Mouse (Mus musculus): ENCODE data around the gene Tbc1d16. TPM values are rescaled to one million over a fixed set of nuclear protein-coding genes. Genes with fewer than 3 reads are reported as not detected.

Tbc1d16 gene
- polyA plus RNA-seq, 1 experiment from 2014 or later: 11.7 TPM

DNA sequence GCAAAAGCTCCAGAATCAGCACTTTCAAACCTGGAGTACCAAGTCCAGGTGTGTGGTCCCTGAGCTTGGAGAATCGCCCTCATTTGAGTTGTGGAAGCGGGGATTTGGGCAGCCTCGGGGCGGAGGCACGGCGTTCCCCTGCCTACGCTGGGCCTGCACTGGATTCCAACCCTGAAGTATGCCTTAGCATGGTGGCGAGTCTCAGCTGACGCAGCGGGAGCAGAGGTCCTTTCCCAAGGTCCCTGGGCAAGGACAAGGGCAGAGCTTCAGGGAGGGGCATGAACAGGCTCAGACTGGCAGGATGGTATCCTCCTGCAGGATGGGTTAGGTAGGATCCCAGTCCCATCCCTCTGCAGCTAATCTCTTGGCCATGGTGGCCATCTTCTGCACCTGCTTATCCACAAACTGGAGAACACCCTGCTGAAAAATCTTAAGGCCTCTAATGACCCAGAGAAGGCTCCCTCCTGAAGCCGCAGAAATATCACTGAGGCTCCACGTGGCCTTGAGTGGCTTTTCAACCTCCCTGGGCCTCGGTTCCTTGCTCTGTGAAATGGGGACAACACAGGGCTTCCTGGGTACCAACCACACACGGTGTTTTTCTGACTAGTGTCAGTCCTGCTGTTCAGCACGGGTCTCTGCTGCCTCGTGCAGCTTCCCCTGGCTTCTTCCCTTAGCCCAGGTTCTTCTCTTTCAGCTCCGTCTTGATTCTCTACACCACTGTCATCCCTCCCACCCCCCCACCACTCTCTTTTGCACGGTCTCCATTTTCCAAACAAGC is 98.8 kb downstream of the Tbc1d16 start:
- H3K27ac ChIP-seq (replicated peaks; ENCODE audit: low read depth, low read length): no peak overlapping the region
- no peak overlapping the region for H3K9ac ChIP-seq (ENCODE audit: low read depth, low read length)
- H3K9me3 ChIP-seq (ENCODE audit: control insufficient read depth, low read length): no peaks in the 10 kb centered on the region
- 36% methylated on average over 18 of the region's 18 CpGs for WGBS
- ATAC-seq (ENCODE audit: low read depth) (no peak), DNase-seq (ENCODE audit: low spot score) (no peak)
- no peaks in the 10 kb centered on the region for H3K36me3 ChIP-seq (ENCODE audit: control insufficient read depth, insufficient read depth, low read length)
- H3K4me3 ChIP-seq (ENCODE audit: low read depth, low read length): no peak overlapping the region
- peaks cover 29% of the 10 kb centered on the region for H3K4me1 ChIP-seq (ENCODE audit: control insufficient read depth, insufficient read depth, low read length)
- H3K27me3 ChIP-seq (replicated peaks; ENCODE audit: control insufficient read depth, insufficient read depth, low read length): peaks cover 14% of the 10 kb centered on the region
- H3K4me2 ChIP-seq (ENCODE audit: low read depth, low read length): peak overlapping the region; percentile 44

DNA sequence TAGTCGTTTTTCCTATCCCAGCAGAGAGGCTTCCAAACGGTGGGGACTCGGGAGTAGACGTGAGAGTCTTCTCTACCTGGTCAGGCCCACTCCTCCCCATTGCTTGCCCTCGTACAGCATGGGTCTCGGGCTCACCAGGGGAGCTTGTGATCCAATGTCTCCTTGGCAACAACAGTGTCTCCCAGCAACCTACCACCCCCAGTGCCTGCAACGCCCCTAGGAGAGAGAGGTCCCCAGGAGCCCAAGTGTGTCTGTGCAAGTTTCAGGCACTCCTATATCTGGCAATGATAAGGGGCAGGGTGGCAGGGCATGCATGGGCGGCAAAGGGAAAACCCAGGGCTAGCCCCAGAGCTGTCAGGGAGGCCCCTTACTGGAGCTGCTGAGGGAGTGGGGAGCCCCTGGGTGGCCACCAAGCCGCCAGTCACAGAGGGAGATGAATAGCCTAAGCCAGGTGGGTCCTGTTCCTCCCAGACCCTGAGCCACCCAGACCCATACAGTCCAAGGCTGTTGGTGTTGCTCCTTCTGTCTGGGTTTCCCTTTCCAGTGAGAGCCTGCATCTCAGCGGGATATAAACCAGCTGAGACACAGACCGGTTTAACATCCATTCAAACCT is 99.5 kb downstream of the Tbc1d16 start:
- Histone ChIP-seq H3K27me3 (replicated peaks; ENCODE audit: control insufficient read depth, insufficient read depth, low read length) (peaks cover 14% of the 10 kb centered on the region), H3K27ac (replicated peaks; ENCODE audit: low read depth, low read length) (no peak overlapping the region), H3K4me1 (ENCODE audit: control insufficient read depth, insufficient read depth, low read length) (peaks cover 25% of the 10 kb centered on the region), H3K9ac (ENCODE audit: low read depth, low read length) (no peak overlapping the region), H3K36me3 (ENCODE audit: control insufficient read depth, insufficient read depth, low read length) (no peaks in the 10 kb centered on the region), H3K9me3 (ENCODE audit: control insufficient read depth, low read length) (no peaks in the 10 kb centered on the region), H3K4me3 (ENCODE audit: low read depth, low read length) (no peak overlapping the region), H3K4me2 (ENCODE audit: low read depth, low read length) (no peak overlapping the region)
- ATAC-seq (ENCODE audit: low read depth) (no peak), DNase-seq (ENCODE audit: low spot score) (no peak)
- WGBS: 50% methylated on average over 11 of the region's 11 CpGs

DNA sequence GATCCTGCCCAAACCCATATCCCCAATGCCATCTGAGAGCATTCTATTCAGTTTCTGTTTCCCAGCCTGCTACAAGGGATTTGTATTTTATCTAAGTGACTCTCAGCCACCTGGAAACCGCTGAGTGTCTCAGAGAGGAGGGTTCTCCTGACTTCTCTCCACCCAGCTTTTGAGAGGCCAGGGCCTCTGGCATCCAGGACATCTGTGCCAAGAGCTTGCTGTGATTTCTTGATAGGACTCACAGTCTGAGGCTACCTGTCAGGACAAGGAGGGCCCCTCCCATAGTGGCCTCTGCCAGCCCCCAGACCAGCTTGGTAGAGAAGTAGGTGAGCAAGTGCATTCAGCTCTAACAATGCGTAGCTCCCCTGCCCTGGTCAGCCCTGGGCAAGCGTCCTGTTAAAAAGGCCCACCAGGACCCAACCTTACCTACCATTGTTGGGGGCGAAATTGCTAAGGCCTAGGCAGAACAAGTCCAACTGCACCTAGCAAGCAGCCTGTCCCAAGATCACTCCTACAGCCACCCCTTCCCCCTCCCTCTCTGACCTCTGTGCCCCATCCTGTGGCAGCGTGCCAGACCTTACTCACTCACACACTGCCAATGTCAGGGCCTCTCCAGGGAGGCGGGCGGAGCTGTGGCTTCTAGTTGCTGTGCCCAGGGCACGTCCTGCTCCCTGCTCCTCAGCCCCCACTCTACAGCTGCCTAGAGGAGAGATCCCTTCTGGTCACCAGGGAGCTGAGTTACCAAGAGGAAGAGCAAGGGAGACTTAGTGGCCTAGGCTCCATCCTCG is 100.4 kb downstream of the Tbc1d16 start:
- Histone ChIP-seq H3K4me2 (ENCODE audit: low read depth, low read length) (no peak overlapping the region), H3K9me3 (ENCODE audit: control insufficient read depth, low read length) (no peaks in the 10 kb centered on the region), H3K27ac (replicated peaks; ENCODE audit: low read depth, low read length) (no peak overlapping the region), H3K4me3 (ENCODE audit: low read depth, low read length) (no peak overlapping the region), H3K4me1 (ENCODE audit: control insufficient read depth, insufficient read depth, low read length) (peaks cover 25% of the 10 kb centered on the region), H3K36me3 (ENCODE audit: control insufficient read depth, insufficient read depth, low read length) (no peaks in the 10 kb centered on the region), H3K9ac (ENCODE audit: low read depth, low read length) (no peak overlapping the region), H3K27me3 (replicated peaks; ENCODE audit: control insufficient read depth, insufficient read depth, low read length) (peaks cover 10% of the 10 kb centered on the region)
- ATAC-seq (ENCODE audit: low read depth): no peak
- DNase-seq (ENCODE audit: low spot score): peak; percentile 74
- WGBS: 62% methylated on average over 9 of the region's 9 CpGs

- H3K36me3 ChIP-seq (ENCODE audit: control insufficient read depth, insufficient read depth, low read length): no peaks in the 10 kb centered on the region
- no peaks in the 10 kb centered on the region for H3K9me3 ChIP-seq (ENCODE audit: control insufficient read depth, low read length)
- no peak overlapping the region for H3K27ac ChIP-seq (replicated peaks; ENCODE audit: low read depth, low read length)
- peaks cover 10% of the 10 kb centered on the region for H3K27me3 ChIP-seq (replicated peaks; ENCODE audit: control insufficient read depth, insufficient read depth, low read length)
- peaks cover 25% of the 10 kb centered on the region for H3K4me1 ChIP-seq (ENCODE audit: control insufficient read depth, insufficient read depth, low read length)
- WGBS: 42% methylated on average over 12 of the region's 12 CpGs
- H3K4me2 ChIP-seq (ENCODE audit: low read depth, low read length): no peak overlapping the region; the same call in 1 of the 2 replicates
- ATAC-seq (ENCODE audit: low read depth) (no peak), DNase-seq (ENCODE audit: low spot score) (no peak)
- H3K9ac ChIP-seq (ENCODE audit: low read depth, low read length): no peak overlapping the region; the same call in 1 of the 2 replicates
- H3K4me3 ChIP-seq (ENCODE audit: low read depth, low read length): no peak overlapping the region
Measured at GRCm38 (mm10) chr11:119127147-119127546, 101.2 kb downstream of the Tbc1d16 start.

DNA sequence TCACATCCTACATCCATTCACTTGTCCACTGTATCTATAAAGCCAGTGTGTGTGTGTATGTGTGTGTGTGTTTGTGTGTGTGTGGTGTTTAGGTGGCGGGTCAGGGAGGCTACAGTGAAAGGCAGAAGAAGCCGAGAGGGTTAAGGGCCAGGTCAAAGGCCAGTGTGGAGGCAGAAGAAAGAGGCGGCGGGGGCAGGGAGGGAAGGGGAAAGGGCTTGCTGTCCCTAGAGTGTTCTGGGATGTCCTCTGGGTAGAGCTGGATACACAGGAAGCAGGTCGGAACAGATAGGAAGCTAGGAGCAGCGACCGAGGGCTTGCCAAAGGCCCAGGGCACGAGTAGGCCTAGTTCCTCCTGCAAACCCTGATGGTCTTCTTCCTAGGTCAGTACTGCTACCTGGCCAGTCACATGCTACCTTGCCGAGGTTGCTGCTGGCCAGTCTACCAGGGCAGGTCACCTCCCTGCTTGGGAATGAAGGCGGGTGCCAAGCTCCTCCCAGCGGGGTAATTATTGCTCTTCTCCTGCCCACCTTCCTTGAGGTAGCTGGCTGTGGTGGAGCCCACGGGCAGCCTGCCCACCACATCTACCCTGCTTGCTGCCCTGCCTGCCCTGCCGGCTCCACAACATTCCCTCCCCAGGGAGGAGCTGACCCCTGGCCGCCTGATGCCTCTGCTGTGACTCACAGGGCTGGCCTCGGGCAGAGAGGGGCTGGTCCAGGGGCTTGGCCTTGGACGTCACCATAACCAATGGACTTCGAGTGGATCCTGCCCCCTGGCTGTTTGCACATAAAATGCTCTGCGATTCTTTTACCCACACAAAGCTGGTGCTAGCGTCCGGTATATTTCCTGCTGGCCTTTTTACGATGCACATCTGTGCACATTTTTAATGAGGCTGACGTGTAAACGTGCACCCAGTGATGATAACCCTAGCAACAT is 102.1 kb downstream of the Tbc1d16 start:
- WGBS: 23% methylated on average over 23 of the region's 23 CpGs
- Histone ChIP-seq H3K27me3 (replicated peaks; ENCODE audit: control insufficient read depth, insufficient read depth, low read length) (peaks cover 10% of the 10 kb centered on the region), H3K36me3 (ENCODE audit: control insufficient read depth, insufficient read depth, low read length) (no peaks in the 10 kb centered on the region), H3K27ac (replicated peaks; ENCODE audit: low read depth, low read length) (0 out of 2 replicates have a peak overlapping the region, but pooled peaks have one; percentile 15), H3K4me2 (ENCODE audit: low read depth, low read length) (peak overlapping the region; percentile 8; the same call in 1 of the 2 replicates), H3K4me3 (ENCODE audit: low read depth, low read length) (no peak overlapping the region), H3K4me1 (ENCODE audit: control insufficient read depth, insufficient read depth, low read length) (peaks cover 25% of the 10 kb centered on the region), H3K9ac (ENCODE audit: low read depth, low read length) (peak overlapping the region; percentile 19; the same call in 1 of the 2 replicates), H3K9me3 (ENCODE audit: control insufficient read depth, low read length) (no peaks in the 10 kb centered on the region)
- ATAC-seq (ENCODE audit: low read depth) (peak; percentile 58), DNase-seq (ENCODE audit: low spot score) (peak; percentile 86)

DNA sequence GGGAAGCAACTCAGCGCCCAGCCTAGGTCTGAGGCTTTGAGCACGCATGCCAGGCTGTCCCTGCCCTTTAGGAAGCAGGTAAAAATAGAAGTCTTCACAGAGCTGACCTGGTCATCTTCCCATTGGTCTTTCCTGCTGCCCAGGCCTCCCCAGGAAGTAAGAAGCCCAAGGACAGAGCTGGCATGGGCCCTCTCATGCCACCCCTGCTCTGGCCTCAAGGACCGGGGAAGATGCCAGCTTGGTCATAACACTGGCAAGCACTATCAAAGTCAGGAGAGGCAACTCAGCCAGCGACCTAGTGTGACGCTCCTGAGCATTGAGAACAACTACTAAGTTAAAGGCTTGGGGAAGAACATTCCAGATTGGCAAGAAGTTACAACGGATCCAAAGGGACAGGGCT is 103.8 kb downstream of the Tbc1d16 start:
- DNase-seq (ENCODE audit: low spot score): no peak
- H3K9me3 ChIP-seq (ENCODE audit: control insufficient read depth, low read length): no peaks in the 10 kb centered on the region
- H3K27me3 ChIP-seq (replicated peaks; ENCODE audit: control insufficient read depth, insufficient read depth, low read length): peaks cover under 1% of the 10 kb centered on the region; the same call in 1 of the 2 replicates
- ATAC-seq (ENCODE audit: low read depth): no peak
- no peaks in the 10 kb centered on the region for H3K36me3 ChIP-seq (ENCODE audit: control insufficient read depth, insufficient read depth, low read length)
- H3K4me1 ChIP-seq (ENCODE audit: control insufficient read depth, insufficient read depth, low read length): peaks cover 25% of the 10 kb centered on the region
- no peak overlapping the region for H3K9ac ChIP-seq (ENCODE audit: low read depth, low read length)
- no peak overlapping the region for H3K4me3 ChIP-seq (ENCODE audit: low read depth, low read length)
- WGBS: 91% methylated on average over 6 of the region's 6 CpGs
- H3K4me2 ChIP-seq (ENCODE audit: low read depth, low read length): no peak overlapping the region
- H3K27ac ChIP-seq (replicated peaks; ENCODE audit: low read depth, low read length): no peak overlapping the region

GRCm38 (mm10) chr11:119123522-119124319 is 104.6 kb downstream of the Tbc1d16 start:
- ATAC-seq (ENCODE audit: low read depth) (no peak), DNase-seq (ENCODE audit: low spot score) (no peak)
- H3K4me2 ChIP-seq (ENCODE audit: low read depth, low read length): no peak overlapping the region
- H3K9ac ChIP-seq (ENCODE audit: low read depth, low read length): no peak overlapping the region
- H3K27me3 ChIP-seq (replicated peaks; ENCODE audit: control insufficient read depth, insufficient read depth, low read length): no peaks in the 10 kb centered on the region; the same call in 1 of the 2 replicates
- H3K4me1 ChIP-seq (ENCODE audit: control insufficient read depth, insufficient read depth, low read length): peaks cover 25% of the 10 kb centered on the region
- H3K4me3 ChIP-seq (ENCODE audit: low read depth, low read length): no peak overlapping the region
- WGBS: 71% methylated on average over 5 of the region's 5 CpGs
- H3K36me3 ChIP-seq (ENCODE audit: control insufficient read depth, insufficient read depth, low read length): no peaks in the 10 kb centered on the region
- H3K9me3 ChIP-seq (ENCODE audit: control insufficient read depth, low read length): no peaks in the 10 kb centered on the region
- H3K27ac ChIP-seq (replicated peaks; ENCODE audit: low read depth, low read length): no peak overlapping the region

Data from embryonic facial prominence, embryonic 14.5 days (tissue).